Mouse (Mus musculus) C2C12 (cell line): ENCODE results near the gene Ccn1. TPM values are rescaled to one million over a fixed set of nuclear protein-coding genes. Genes with fewer than 3 reads are reported as not detected.

ENCODE experiments used
- H3K27me3 ChIP-seq: one replicate; pipeline ENCODE4 v1.6.1; 2011; ENCODE audit not compliant: control insufficient read depth, insufficient read depth, insufficient read length
- H3K36me3 ChIP-seq: one replicate; pipeline ENCODE4 v1.6.1; 2011; ENCODE audit not compliant: control insufficient read depth, insufficient read depth
- H3K4me3 ChIP-seq: one replicate; pipeline ENCODE4 v1.5.1; 2011; ENCODE audit warnings: mild to moderate bottlenecking, control low read depth; ENCODE audit not compliant: poor library complexity, insufficient read depth, severe bottlenecking
- H3K79me2 ChIP-seq: one replicate; pipeline ENCODE4 v1.6.1; 2011; ENCODE audit not compliant: control insufficient read depth, insufficient read depth
- H3K79me3 ChIP-seq: one replicate; pipeline ENCODE4 v1.6.1; 2011; ENCODE audit warnings: low read depth, control low read depth
- H3ac ChIP-seq: one replicate; pipeline ENCODE3; 2011; ENCODE audit warnings: low read depth; ENCODE audit not compliant: control insufficient read depth, insufficient read length
- CEBPB ChIP-seq: IDR thresholded peaks from one replicate; pipeline ENCODE4 v1.6.1; 2011; ENCODE audit warnings: low read depth, mild to moderate bottlenecking, control low read depth, moderate library complexity
- CTCF ChIP-seq: IDR thresholded peaks from one replicate; pipeline ENCODE4 v1.5.1; 2011; ENCODE audit not compliant: control insufficient read depth, insufficient read depth, insufficient read length
- FOSL1 ChIP-seq: IDR thresholded peaks from one replicate; pipeline ENCODE4 v1.8.0; 2011; ENCODE audit warnings: mild to moderate bottlenecking, low read length; ENCODE audit not compliant: poor library complexity, insufficient read depth, severe bottlenecking
- MAX ChIP-seq: IDR thresholded peaks from one replicate; pipeline ENCODE4 v1.6.1; 2011; ENCODE audit warnings: mild to moderate bottlenecking, control low read depth
- MYOD1 ChIP-seq: IDR thresholded peaks from one replicate; pipeline ENCODE4 v1.6.1; 2011; ENCODE audit warnings: low read depth; ENCODE audit not compliant: control insufficient read depth, insufficient read length
- MYOG ChIP-seq: IDR thresholded peaks from one replicate; pipeline ENCODE4 v1.6.1; 2011; ENCODE audit not compliant: control insufficient read depth, insufficient read length; ENCODE audit errors: extremely low read depth
- USF1 ChIP-seq: IDR thresholded peaks from one replicate; pipeline ENCODE4 v1.6.1; 2011; ENCODE audit warnings: low read depth, mild to moderate bottlenecking, control low read depth, moderate library complexity
- polyA plus RNA-seq: library from polyadenylated mRNA; unstranded; fragments of >200 nt; fragmentation: generic; extraction: Trizol; gene quantifications from one replicate; pipeline ENCODE4 v1.2.1, GENCODE M21; 2012; ENCODE audit warnings: missing spikeins

Gene Ccn1
- polyA plus RNA-seq, 1 experiment = 280 TPM

DNA sequence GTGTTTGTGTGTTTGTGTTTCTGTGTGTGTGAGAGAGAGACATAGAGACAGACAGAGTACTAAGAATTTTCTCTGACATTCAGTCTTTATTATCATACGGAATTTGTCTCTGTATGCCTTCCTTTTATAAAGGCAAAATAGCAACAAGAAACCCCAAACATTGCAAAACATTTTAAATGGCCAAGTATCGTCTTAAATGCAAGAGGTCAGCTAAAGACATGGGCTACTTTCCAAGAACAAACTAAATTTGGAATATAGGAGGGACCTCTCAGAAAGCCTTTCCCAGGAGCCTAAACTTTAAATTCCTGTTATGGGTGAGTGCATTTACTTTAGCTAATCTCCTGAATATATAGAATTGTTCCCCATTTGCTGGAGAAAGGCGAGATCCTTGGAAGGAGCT, 7.9 kb downstream of the Ccn1 start:
- Histone ChIP-seq H3ac (no peak overlapping the region), H3K4me3 (no peak overlapping the region), H3K79me2 (peaks cover 4% of the 10 kb centered on the region), H3K27me3 (no peaks in the 10 kb centered on the region), H3K36me3 (peaks cover 8% of the 10 kb centered on the region), H3K79me3 (peaks cover 2% of the 10 kb centered on the region)
- no peak for TF ChIP-seq CTCF

DNA sequence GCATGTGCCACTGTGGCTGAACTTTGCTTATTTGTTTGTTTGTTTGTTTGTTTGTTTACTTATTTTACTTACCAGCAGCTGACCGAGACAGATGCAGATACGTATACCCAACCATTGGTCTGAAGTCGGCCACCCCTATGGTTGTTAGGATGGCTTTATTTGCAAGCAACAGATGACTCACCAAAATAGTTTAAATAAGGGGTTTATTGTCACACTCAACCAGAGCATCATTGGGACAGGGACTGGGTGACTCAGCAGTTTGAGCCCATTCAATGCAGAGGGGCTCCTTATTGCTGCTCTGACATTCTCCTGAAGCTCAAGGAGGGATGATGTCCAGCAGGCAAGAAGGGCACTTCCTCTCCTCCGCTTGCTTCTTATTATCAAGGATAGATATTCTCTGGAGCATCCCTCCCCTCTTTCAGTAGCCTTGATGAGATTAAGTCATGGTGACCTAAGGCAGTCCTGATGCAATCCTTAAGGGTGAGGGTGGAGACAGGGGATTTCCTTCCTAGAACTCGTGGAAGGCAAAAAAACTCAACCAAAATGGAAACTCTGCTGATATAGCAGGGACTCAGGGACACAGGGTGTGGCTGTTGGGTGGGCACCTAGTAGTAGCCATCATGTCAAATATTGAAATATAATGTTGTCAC, 8.6 kb downstream of the Ccn1 start:
- H3K36me3 ChIP-seq = peaks cover 1% of the 10 kb centered on the region
- H3K79me3 ChIP-seq = no peaks in the 10 kb centered on the region
- H3K79me2 ChIP-seq = no peaks in the 10 kb centered on the region
- H3K27me3 ChIP-seq = no peaks in the 10 kb centered on the region
- no peak for TF ChIP-seq USF1
- TF ChIP-seq CTCF = no peak
- no peak for TF ChIP-seq FOSL1
- no peak for TF ChIP-seq MYOG
- TF ChIP-seq CEBPB = peak; percentile 60
- no peak for TF ChIP-seq MAX
- no peak for TF ChIP-seq MYOD1
- H3ac ChIP-seq = no peak overlapping the region
- no peak overlapping the region for H3K4me3 ChIP-seq

DNA sequence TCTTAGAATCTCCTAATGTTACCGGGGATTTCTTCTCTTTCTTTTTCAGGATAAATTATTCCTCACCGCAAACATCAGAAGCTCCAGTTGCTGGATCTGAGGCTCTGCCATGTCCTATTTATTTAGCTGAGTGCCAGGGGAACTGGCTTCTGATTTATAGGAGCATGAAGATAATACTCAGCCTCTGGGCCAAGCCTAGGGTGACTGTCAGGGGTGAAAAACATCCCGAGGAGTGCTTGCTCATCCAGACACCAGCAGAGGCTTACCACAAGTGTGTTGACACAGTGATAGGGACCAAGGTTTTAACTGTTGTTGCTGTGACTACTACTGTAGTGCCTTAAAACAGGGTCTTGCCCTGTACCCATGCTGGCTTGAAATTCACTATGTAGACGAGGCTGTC, 9.2 kb downstream of the Ccn1 start:
- TF ChIP-seq CEBPB = no peak
- TF ChIP-seq MYOD1 = peak; percentile 4
- no peak for TF ChIP-seq USF1
- Histone ChIP-seq H3K79me3 (no peaks in the 10 kb centered on the region), H3K36me3 (no peaks in the 10 kb centered on the region), H3ac (no peak overlapping the region), H3K79me2 (no peaks in the 10 kb centered on the region), H3K4me3 (no peak overlapping the region), H3K27me3 (no peaks in the 10 kb centered on the region)

- Histone ChIP-seq H3K27me3 (no peaks in the 10 kb centered on the region), H3K4me3 (no peak overlapping the region), H3K79me2 (no peaks in the 10 kb centered on the region), H3ac (no peak overlapping the region), H3K36me3 (no peaks in the 10 kb centered on the region), H3K79me3 (no peaks in the 10 kb centered on the region)
- TF ChIP-seq CTCF = no peak
- no peak for TF ChIP-seq MAX
- TF ChIP-seq MYOD1 = no peak
- TF ChIP-seq CEBPB = no peak
- TF ChIP-seq FOSL1 = no peak
- TF ChIP-seq MYOG = no peak
- TF ChIP-seq USF1 = no peak
Observed at GRCm38 (mm10) chr3:145640170-145640569, 9.6 kb downstream of the Ccn1 start.

GRCm38 (mm10) chr3:145634002-145634710, 15.6 kb downstream of the Ccn1 start:
- no peak overlapping the region for H3K4me3 ChIP-seq
- no peaks in the 10 kb centered on the region for H3K79me2 ChIP-seq
- no peaks in the 10 kb centered on the region for H3K36me3 ChIP-seq
- no peak overlapping the region for H3ac ChIP-seq
- no peaks in the 10 kb centered on the region for H3K27me3 ChIP-seq
- TF ChIP-seq FOSL1 (no peak), CTCF (no peak), CEBPB (no peak), MYOD1 (no peak), USF1 (no peak), MAX (no peak), MYOG (no peak)
- H3K79me3 ChIP-seq = no peaks in the 10 kb centered on the region

DNA sequence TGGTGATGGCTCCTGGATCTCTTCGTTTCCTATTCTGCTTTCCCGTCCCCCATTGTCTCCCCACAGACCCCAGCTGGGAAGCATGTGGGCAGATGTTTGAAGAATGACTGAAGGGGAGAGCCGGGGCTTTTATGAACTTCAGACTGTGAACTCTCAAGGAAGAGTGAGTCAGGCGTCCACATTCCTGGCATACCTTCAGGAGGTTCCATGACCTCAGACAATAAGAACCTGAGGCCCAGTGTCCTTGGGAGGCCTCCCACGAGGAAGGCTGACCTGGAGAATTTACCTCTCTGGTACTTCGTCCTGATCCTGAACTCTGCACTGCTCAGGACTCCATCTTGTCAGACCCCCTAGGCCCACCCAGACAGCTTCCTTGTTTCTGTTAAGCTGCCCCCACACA, 16.9 kb downstream of the Ccn1 start:
- peak; percentile 61 for TF ChIP-seq MAX
- no peak for TF ChIP-seq FOSL1
- Histone ChIP-seq H3ac (no peak overlapping the region), H3K4me3 (no peak overlapping the region), H3K36me3 (no peaks in the 10 kb centered on the region), H3K79me2 (no peaks in the 10 kb centered on the region), H3K79me3 (no peaks in the 10 kb centered on the region), H3K27me3 (no peaks in the 10 kb centered on the region)
